Mouse (Mus musculus) C2C12 (cell line): ENCODE measurements around the gene Fermt1. TPM values are rescaled to one million over a fixed set of nuclear protein-coding genes. Genes with fewer than 3 reads are reported as not detected.

Source experiments
- H3K27me3 ChIP-seq: one replicate; pipeline ENCODE4 v1.6.1; 2011; ENCODE audit not compliant: control insufficient read depth, insufficient read depth, insufficient read length
- H3K36me3 ChIP-seq: one replicate; pipeline ENCODE4 v1.6.1; 2011; ENCODE audit not compliant: control insufficient read depth, insufficient read depth
- H3K4me3 ChIP-seq: one replicate; pipeline ENCODE4 v1.5.1; 2011; ENCODE audit warnings: mild to moderate bottlenecking, control low read depth; ENCODE audit not compliant: poor library complexity, insufficient read depth, severe bottlenecking
- H3K79me2 ChIP-seq: one replicate; pipeline ENCODE4 v1.6.1; 2011; ENCODE audit not compliant: control insufficient read depth, insufficient read depth
- H3K79me3 ChIP-seq: one replicate; pipeline ENCODE4 v1.6.1; 2011; ENCODE audit warnings: low read depth, control low read depth
- H3ac ChIP-seq: one replicate; pipeline ENCODE3; 2011; ENCODE audit warnings: low read depth; ENCODE audit not compliant: control insufficient read depth, insufficient read length
- CEBPB ChIP-seq: IDR thresholded peaks from one replicate; pipeline ENCODE4 v1.6.1; 2011; ENCODE audit warnings: low read depth, mild to moderate bottlenecking, control low read depth, moderate library complexity
- CTCF ChIP-seq: IDR thresholded peaks from one replicate; pipeline ENCODE4 v1.5.1; 2011; ENCODE audit not compliant: control insufficient read depth, insufficient read depth, insufficient read length
- FOSL1 ChIP-seq: IDR thresholded peaks from one replicate; pipeline ENCODE4 v1.8.0; 2011; ENCODE audit warnings: mild to moderate bottlenecking, low read length; ENCODE audit not compliant: poor library complexity, insufficient read depth, severe bottlenecking
- MAX ChIP-seq: IDR thresholded peaks from one replicate; pipeline ENCODE4 v1.6.1; 2011; ENCODE audit warnings: mild to moderate bottlenecking, control low read depth
- MYOD1 ChIP-seq: IDR thresholded peaks from one replicate; pipeline ENCODE4 v1.6.1; 2011; ENCODE audit warnings: low read depth; ENCODE audit not compliant: control insufficient read depth, insufficient read length
- MYOG ChIP-seq: IDR thresholded peaks from one replicate; pipeline ENCODE4 v1.6.1; 2011; ENCODE audit not compliant: control insufficient read depth, insufficient read length; ENCODE audit errors: extremely low read depth
- USF1 ChIP-seq: IDR thresholded peaks from one replicate; pipeline ENCODE4 v1.6.1; 2011; ENCODE audit warnings: low read depth, mild to moderate bottlenecking, control low read depth, moderate library complexity
- long read RNA-seq, 2 experiments: library from polyadenylated mRNA; unstranded; transcript quantifications; one replicate each; pipeline ENCODE4 v2.0.0; 2019 to 2020
- polyA plus RNA-seq: library from polyadenylated mRNA; unstranded; fragments of >200 nt; fragmentation: generic; extraction: Trizol; gene quantifications from one replicate; pipeline ENCODE4 v1.2.1, GENCODE M21; 2012; ENCODE audit warnings: missing spikeins

Gene Fermt1
- polyA plus RNA-seq = not detected
- long read RNA-seq, experiment 1 = 0 reads
- long read RNA-seq, experiment 2 = 0 reads

GRCm38 (mm10) chr2:132945326-132946207 lies at the start of gene Fermt1:
TSS of gene Fermt1 (minus strand) at chr2:132945906.
- Histone ChIP-seq H3ac (no peak within 1 kb of the TSS), H3K27me3 (peaks cover 20% of the 10 kb centered on the region), H3K4me3 (no peak within 1 kb of the TSS), H3K79me3 (no peaks in the 10 kb centered on the region), H3K36me3 (no peaks in the 10 kb centered on the region), H3K79me2 (no peaks in the 10 kb centered on the region)
- TF ChIP-seq MYOD1 (no peak), CEBPB (no peak), USF1 (no peak), MAX (no peak), CTCF (no peak), FOSL1 (no peak), MYOG (no peak)

- Histone ChIP-seq H3ac (no peak overlapping the region), H3K79me2 (no peaks in the 10 kb centered on the region)
- TF ChIP-seq MYOG = no peak
- no peak for TF ChIP-seq CEBPB
- TF ChIP-seq MYOD1 = no peak
- no peak for TF ChIP-seq CTCF
- TF ChIP-seq FOSL1 = no peak
- no peak for TF ChIP-seq USF1
- no peak for TF ChIP-seq MAX
Observed at GRCm38 (mm10) chr2:132992659-132993531, 47.2 kb upstream of the Fermt1 start.

GRCm38 (mm10) chr2:132989778-132990564 lies 44.3 kb upstream of the Fermt1 start:
- Histone ChIP-seq H3K79me3 (no peaks in the 10 kb centered on the region), H3ac (no peak overlapping the region), H3K27me3 (peaks cover 4% of the 10 kb centered on the region), H3K79me2 (no peaks in the 10 kb centered on the region), H3K36me3 (no peaks in the 10 kb centered on the region), H3K4me3 (no peak overlapping the region)
- TF ChIP-seq CTCF (no peak), FOSL1 (no peak)

More at GRCm38 (mm10) chr2:132992659-132993531, 47.2 kb upstream of the Fermt1 start:
- Histone ChIP-seq H3K27me3 (peaks cover 4% of the 10 kb centered on the region), H3K36me3 (no peaks in the 10 kb centered on the region), H3K4me3 (no peak overlapping the region), H3K79me3 (no peaks in the 10 kb centered on the region)

GRCm38 (mm10) chr2:132973346-132973745 lies 27.6 kb upstream of the Fermt1 start:
- no peak overlapping the region for H3ac ChIP-seq
- H3K27me3 ChIP-seq = no peaks in the 10 kb centered on the region
- TF ChIP-seq FOSL1 (no peak), MYOG (no peak), USF1 (no peak), CTCF (no peak), MAX (no peak), MYOD1 (no peak), CEBPB (no peak)
- H3K36me3 ChIP-seq = no peaks in the 10 kb centered on the region
- no peaks in the 10 kb centered on the region for H3K79me3 ChIP-seq
- no peak overlapping the region for H3K4me3 ChIP-seq
- H3K79me2 ChIP-seq = no peaks in the 10 kb centered on the region

- TF ChIP-seq FOSL1 = no peak
- no peak for TF ChIP-seq MAX
- Histone ChIP-seq H3K79me3 (no peaks in the 10 kb centered on the region), H3ac (no peak overlapping the region), H3K79me2 (no peaks in the 10 kb centered on the region), H3K36me3 (no peaks in the 10 kb centered on the region), H3K27me3 (no peaks in the 10 kb centered on the region), H3K4me3 (no peak overlapping the region)
Observed at GRCm38 (mm10) chr2:132970772-132971173, 25.1 kb upstream of the Fermt1 start.
